Comparison of ENCODE assay signal across 27 mouse cellular contexts in genomic region chr2:37648966-37649365, GRCm38 (mm10).
"Had no signal": no experiment of that assay in that cellular context is flagged by ENCODE, and none has a peak within 500 bp of the region (broad histone marks: within the 10 kb centered on the region; RNA-seq: fewer than 3 reads in every experiment).

No protein-coding gene starts in this region.

- H3K4me3 ChIP-seq: embryonic facial prominence, embryonic 10.5 days; embryonic facial prominence, embryonic 12.5 days; embryonic facial prominence, embryonic 13.5 days; embryonic facial prominence, embryonic 15.5 days; erythroblast, embryonic 14.5 days; forebrain, embryonic 10.5 days; forebrain, embryonic 12.5 days; forebrain, embryonic 13.5 days; forebrain, embryonic 15.5 days; gastrocnemius, adult 2 months; heart, adult 2 months had no signal

- H3K4me1 ChIP-seq: embryonic facial prominence, embryonic 10.5 days; embryonic facial prominence, embryonic 12.5 days; embryonic facial prominence, embryonic 13.5 days; embryonic facial prominence, embryonic 15.5 days; forebrain, embryonic 10.5 days; forebrain, embryonic 12.5 days; forebrain, embryonic 13.5 days; forebrain, embryonic 15.5 days had no signal

- DNase-seq: cerebellum, adult 8-10 months; cerebellum, adult 9-10 months; cerebellum, adult 9-11 months; cerebellum, postnatal 10 days; cerebellum, postnatal 14 days; cerebellum, postnatal 25 days; cerebellum, postnatal 36 days; embryo, embryonic 11 days; forebrain, postnatal 0 days; gastrocnemius, adult 2 months; gastrocnemius, postnatal 10 days; gastrocnemius, postnatal 14 days; gastrocnemius, postnatal 25 days; gastrocnemius, postnatal 36 days; heart, adult 18-20 months; heart, adult 2 months had no signal

- ATAC-seq: forebrain, embryonic 13.5 days; forebrain, embryonic 14.5 days; forebrain, embryonic 15.5 days; forebrain, embryonic 16.5 days; forebrain, postnatal 0 days had no signal

- H3K9ac ChIP-seq: embryonic facial prominence, embryonic 12.5 days; embryonic facial prominence, embryonic 13.5 days; embryonic facial prominence, embryonic 15.5 days; forebrain, embryonic 12.5 days; forebrain, embryonic 13.5 days; forebrain, embryonic 15.5 days; forebrain, postnatal 0 days had no signal

- H3K27me3 ChIP-seq: embryonic facial prominence, embryonic 12.5 days; embryonic facial prominence, embryonic 13.5 days; embryonic facial prominence, embryonic 15.5 days; forebrain, embryonic 12.5 days; forebrain, embryonic 13.5 days; forebrain, embryonic 15.5 days had no signal

- H3K9me3 ChIP-seq: embryonic facial prominence, embryonic 10.5 days; embryonic facial prominence, embryonic 12.5 days; embryonic facial prominence, embryonic 13.5 days; embryonic facial prominence, embryonic 15.5 days; forebrain, embryonic 10.5 days; forebrain, embryonic 12.5 days; forebrain, embryonic 13.5 days; forebrain, embryonic 15.5 days had no signal

- H3K4me2 ChIP-seq: embryonic facial prominence, embryonic 12.5 days; embryonic facial prominence, embryonic 13.5 days; embryonic facial prominence, embryonic 15.5 days; forebrain, embryonic 12.5 days; forebrain, embryonic 13.5 days; forebrain, embryonic 15.5 days had no signal

- H3K27ac ChIP-seq: embryonic facial prominence, embryonic 10.5 days; embryonic facial prominence, embryonic 12.5 days; embryonic facial prominence, embryonic 13.5 days; embryonic facial prominence, embryonic 15.5 days; forebrain, embryonic 10.5 days; forebrain, embryonic 12.5 days; forebrain, embryonic 13.5 days; forebrain, embryonic 15.5 days; gastrocnemius, adult 2 months; heart, adult 2 months had no signal

- H3K36me3 ChIP-seq: embryonic facial prominence, embryonic 12.5 days; embryonic facial prominence, embryonic 13.5 days; forebrain, embryonic 12.5 days; forebrain, embryonic 15.5 days had no signal
